Mouse (Mus musculus): Measurements from ENCODE around the gene Nxph4. TPM values are rescaled to one million over a fixed set of nuclear protein-coding genes. Genes with fewer than 3 reads are reported as not detected.

Gene Nxph4
- polyA plus RNA-seq, 2 experiments, result 7.2 to 17.5 TPM

DNA sequence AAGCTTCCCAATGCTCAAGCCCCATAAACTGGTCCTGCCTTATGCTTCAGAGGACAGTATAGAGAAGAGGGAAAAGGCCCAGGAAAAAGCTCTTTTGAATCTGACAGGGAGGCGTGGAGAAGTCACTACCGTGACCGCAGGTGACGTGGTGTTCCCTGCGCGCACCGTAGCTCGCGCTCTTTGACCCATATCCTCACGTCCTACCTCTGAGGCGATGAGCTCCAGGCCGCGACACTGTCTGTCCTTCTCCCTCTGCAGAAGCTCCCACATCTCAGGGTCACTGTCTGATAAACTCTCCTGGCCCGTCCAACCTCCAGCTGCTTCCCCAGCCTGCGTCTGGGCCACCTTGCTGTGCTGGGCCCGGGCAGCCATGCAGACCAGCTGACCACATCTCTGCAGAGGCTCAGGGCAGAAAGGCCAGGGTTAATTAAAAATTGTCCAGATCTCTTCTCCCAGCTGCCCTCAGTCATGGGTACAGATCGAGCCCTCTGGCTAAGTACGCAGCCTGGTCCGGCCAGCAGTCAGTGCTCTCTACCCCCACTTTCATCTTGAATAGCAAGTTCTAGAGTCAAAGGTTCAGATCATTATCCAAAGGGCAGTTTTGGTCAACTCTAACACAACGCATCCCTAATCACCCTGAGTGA lies 13.5 kb downstream of the Nxph4 start:
- peaks cover 25% of the 10 kb centered on the region for H3K27me3 ChIP-seq (ENCODE audit: control insufficient read depth, insufficient read depth, low read length)
- 85% methylated on average over 20 of the region's 20 CpGs for WGBS
- H3K36me3 ChIP-seq (ENCODE audit: control insufficient read depth, insufficient read depth, low read length), result peaks cover 26% of the 10 kb centered on the region
- H3K4me3 ChIP-seq (replicated peaks; ENCODE audit: low read length), result peak overlapping the region; percentile 49; the same call in 1 of the 2 replicates
- no peaks in the 10 kb centered on the region for H3K9me3 ChIP-seq (ENCODE audit: control insufficient read depth, low read length)
- H3K4me1 ChIP-seq (ENCODE audit: control insufficient read depth, insufficient read depth, low read length), result peaks cover 28% of the 10 kb centered on the region
- no peak overlapping the region for H3K27ac ChIP-seq (replicated peaks; ENCODE audit: low read depth, low read length)
- TF ChIP-seq POLR2A (IDR thresholded peaks at IDR 0.05; ENCODE audit: borderline replicate concordance, extremely low read depth, insufficient read depth, insufficient read length), result no peak
- DNase-seq (ENCODE audit: low spot score) (no peak), ATAC-seq (ENCODE audit: low FRiP score, low read depth) (no peak)
- H3K9ac ChIP-seq (ENCODE audit: low read depth, low read length, severe bottlenecking), result peak overlapping the region; percentile 49
- peak overlapping the region; percentile 81 for H3K4me2 ChIP-seq (replicated peaks; ENCODE audit: low read depth, low read length, severe bottlenecking)

DNA sequence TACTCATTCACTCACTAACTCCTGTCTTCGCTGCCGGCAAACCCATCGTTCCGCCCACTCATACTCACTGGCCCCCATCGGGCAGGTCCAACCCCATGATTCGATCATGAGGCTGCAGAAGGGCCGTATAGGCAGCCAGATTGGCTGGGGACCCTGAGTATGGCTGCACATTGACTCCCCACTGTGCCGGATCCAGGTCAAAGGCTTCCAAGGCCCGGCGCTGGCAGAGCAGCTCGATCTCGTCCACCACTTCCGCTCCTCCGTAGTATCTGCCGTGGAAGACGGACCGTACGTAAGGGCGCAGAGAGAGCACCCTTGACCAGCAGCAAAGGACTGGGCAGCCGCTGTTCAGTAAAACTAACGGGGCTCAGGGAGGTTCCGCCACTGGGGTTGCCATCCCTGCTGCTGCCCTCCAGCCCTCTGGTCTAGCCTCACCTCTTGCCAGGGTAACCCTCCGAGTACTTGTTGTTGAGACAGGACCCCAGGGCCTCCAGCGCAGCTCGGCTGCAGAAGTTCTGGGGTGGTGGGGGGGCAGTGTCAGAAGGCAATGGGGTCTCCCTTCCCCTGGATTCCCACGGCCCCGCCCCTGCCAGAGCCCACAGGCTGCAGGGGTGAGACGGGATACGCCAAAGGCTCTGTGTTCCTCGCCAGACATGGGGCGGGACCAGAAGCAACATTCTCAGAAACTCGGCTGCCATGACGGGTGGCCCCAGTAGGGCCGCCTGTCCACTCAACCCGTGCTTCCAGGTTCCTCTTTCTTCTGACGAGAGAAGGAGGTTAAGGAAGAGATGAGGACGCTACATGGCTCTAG lies 14.3 kb downstream of the Nxph4 start:
- Histone ChIP-seq H3K4me2 (replicated peaks; ENCODE audit: low read depth, low read length, severe bottlenecking) (no peak overlapping the region), H3K9ac (ENCODE audit: low read depth, low read length, severe bottlenecking) (no peak overlapping the region), H3K27me3 (ENCODE audit: control insufficient read depth, insufficient read depth, low read length) (peaks cover 25% of the 10 kb centered on the region), H3K4me1 (ENCODE audit: control insufficient read depth, insufficient read depth, low read length) (peaks cover 25% of the 10 kb centered on the region), H3K4me3 (replicated peaks; ENCODE audit: low read length) (no peak overlapping the region), H3K9me3 (ENCODE audit: control insufficient read depth, low read length) (no peaks in the 10 kb centered on the region), H3K36me3 (ENCODE audit: control insufficient read depth, insufficient read depth, low read length) (peaks cover 26% of the 10 kb centered on the region), H3K27ac (replicated peaks; ENCODE audit: low read depth, low read length) (no peak overlapping the region)
- DNase-seq (ENCODE audit: low spot score) (no peak), ATAC-seq (ENCODE audit: low FRiP score, low read depth) (no peak)
- 94% methylated on average over 36 of the region's 37 CpGs for whole genome bisulfite sequencing
- no peak for TF ChIP-seq POLR2A (IDR thresholded peaks at IDR 0.05; ENCODE audit: borderline replicate concordance, extremely low read depth, insufficient read depth, insufficient read length)

DNA sequence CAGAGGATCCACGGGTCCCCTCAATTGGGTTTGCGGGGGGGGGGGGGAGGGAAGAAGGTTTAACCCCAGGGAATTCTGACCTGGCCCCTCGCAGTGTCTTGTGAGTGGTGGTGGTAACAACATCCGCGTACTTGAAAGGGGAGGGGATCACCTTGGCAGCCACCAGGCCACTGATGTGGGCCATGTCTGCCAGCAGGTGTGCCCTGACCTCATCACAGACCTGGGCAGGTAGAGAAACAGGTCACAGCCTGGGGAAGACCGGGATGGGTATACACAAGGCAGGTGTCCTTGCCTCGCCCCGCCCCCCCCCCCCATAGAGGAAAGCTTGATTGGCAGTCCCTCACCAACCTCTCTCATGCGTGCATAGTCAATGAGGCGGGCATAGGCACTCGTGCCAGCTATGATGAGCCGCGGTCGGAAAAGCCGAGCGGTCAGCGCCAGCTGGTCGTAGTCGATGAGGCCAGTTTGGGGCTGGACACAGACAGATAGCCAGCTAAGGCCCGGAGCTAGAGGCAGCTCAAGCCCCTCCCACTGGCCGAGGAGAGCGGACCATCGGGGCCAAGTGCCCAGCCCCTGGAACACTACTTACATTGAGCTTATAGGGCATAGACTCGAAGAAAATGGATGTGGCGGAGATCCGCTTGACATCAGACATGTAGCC lies 15.2 kb downstream of the Nxph4 start:
- no peaks in the 10 kb centered on the region for H3K9me3 ChIP-seq (ENCODE audit: control insufficient read depth, low read length)
- H3K4me2 ChIP-seq (replicated peaks; ENCODE audit: low read depth, low read length, severe bottlenecking), result no peak overlapping the region
- no peak overlapping the region for H3K27ac ChIP-seq (replicated peaks; ENCODE audit: low read depth, low read length)
- DNase-seq (ENCODE audit: low spot score), result no peak
- peaks cover 26% of the 10 kb centered on the region for H3K36me3 ChIP-seq (ENCODE audit: control insufficient read depth, insufficient read depth, low read length)
- H3K27me3 ChIP-seq (ENCODE audit: control insufficient read depth, insufficient read depth, low read length), result peaks cover 25% of the 10 kb centered on the region
- H3K9ac ChIP-seq (ENCODE audit: low read depth, low read length, severe bottlenecking), result no peak overlapping the region
- WGBS, result 95% methylated on average over 21 of the region's 26 CpGs
- no peak overlapping the region for H3K4me3 ChIP-seq (replicated peaks; ENCODE audit: low read length)
- no peak for TF ChIP-seq POLR2A (IDR thresholded peaks at IDR 0.05; ENCODE audit: borderline replicate concordance, extremely low read depth, insufficient read depth, insufficient read length)
- ATAC-seq (ENCODE audit: low FRiP score, low read depth), result no peak
- H3K4me1 ChIP-seq (ENCODE audit: control insufficient read depth, insufficient read depth, low read length), result peaks cover 21% of the 10 kb centered on the region

GRCm38 (mm10) chr10:127517941-127518340 lies 16.4 kb downstream of the Nxph4 start:
- ATAC-seq (ENCODE audit: low FRiP score, low read depth) (no peak), DNase-seq (ENCODE audit: low spot score) (no peak)
- WGBS, result 95% methylated on average over 22 of the region's 22 CpGs
- Histone ChIP-seq H3K36me3 (ENCODE audit: control insufficient read depth, insufficient read depth, low read length) (peaks cover 26% of the 10 kb centered on the region), H3K9ac (ENCODE audit: low read depth, low read length, severe bottlenecking) (no peak overlapping the region), H3K27me3 (ENCODE audit: control insufficient read depth, insufficient read depth, low read length) (peaks cover 31% of the 10 kb centered on the region), H3K27ac (replicated peaks; ENCODE audit: low read depth, low read length) (no peak overlapping the region), H3K4me3 (replicated peaks; ENCODE audit: low read length) (no peak overlapping the region), H3K4me1 (ENCODE audit: control insufficient read depth, insufficient read depth, low read length) (peaks cover 30% of the 10 kb centered on the region), H3K4me2 (replicated peaks; ENCODE audit: low read depth, low read length, severe bottlenecking) (no peak overlapping the region), H3K9me3 (ENCODE audit: control insufficient read depth, low read length) (no peaks in the 10 kb centered on the region)
- TF ChIP-seq POLR2A (IDR thresholded peaks at IDR 0.05; ENCODE audit: borderline replicate concordance, extremely low read depth, insufficient read depth, insufficient read length), result no peak

DNA sequence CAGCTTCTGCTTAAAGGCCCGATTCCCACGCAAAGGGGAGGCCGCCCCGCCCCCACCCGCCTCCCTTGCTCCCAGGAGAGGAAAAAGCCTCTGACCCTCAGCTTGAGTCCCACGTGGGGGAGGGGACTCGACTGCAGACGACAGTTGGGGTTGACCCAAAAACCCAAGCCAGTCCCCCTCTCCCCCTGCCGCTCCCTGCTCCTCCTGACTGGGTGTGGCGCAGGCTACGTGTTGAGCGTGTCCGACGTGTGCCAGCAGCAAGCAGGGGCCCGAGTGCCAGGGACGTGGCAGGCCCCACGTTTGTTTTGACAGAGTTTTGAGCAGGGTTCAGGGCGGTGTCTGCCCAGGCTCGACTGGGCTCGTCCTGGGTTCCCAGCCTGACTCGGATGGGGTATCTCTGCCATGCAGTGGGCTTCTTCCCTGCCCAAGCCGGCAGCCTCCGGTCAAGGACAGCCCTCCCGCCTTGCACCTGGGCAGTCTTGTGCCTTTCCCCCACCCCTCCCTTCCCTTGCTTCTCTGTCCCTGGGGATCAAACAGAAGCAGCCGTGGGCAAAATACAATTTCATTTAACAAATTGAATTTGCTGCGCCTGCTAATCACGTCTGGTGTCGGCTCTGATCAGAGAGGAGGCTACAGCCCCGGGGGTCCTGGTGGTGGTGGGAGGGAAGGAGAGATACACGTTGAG lies 17.6 kb downstream of the Nxph4 start:
- Histone ChIP-seq H3K36me3 (ENCODE audit: control insufficient read depth, insufficient read depth, low read length) (peaks cover 26% of the 10 kb centered on the region), H3K9ac (ENCODE audit: low read depth, low read length, severe bottlenecking) (peak overlapping the region; percentile 46), H3K4me1 (ENCODE audit: control insufficient read depth, insufficient read depth, low read length) (peaks cover 41% of the 10 kb centered on the region), H3K4me3 (replicated peaks; ENCODE audit: low read length) (0 out of 2 replicates have a peak overlapping the region, but pooled peaks have one; percentile 7), H3K9me3 (ENCODE audit: control insufficient read depth, low read length) (no peaks in the 10 kb centered on the region), H3K27me3 (ENCODE audit: control insufficient read depth, insufficient read depth, low read length) (peaks cover 41% of the 10 kb centered on the region), H3K4me2 (replicated peaks; ENCODE audit: low read depth, low read length, severe bottlenecking) (peak overlapping the region; percentile 41), H3K27ac (replicated peaks; ENCODE audit: low read depth, low read length) (no peak overlapping the region)
- 12% methylated on average over 30 of the region's 30 CpGs for WGBS
- TF ChIP-seq POLR2A (IDR thresholded peaks at IDR 0.05; ENCODE audit: borderline replicate concordance, extremely low read depth, insufficient read depth, insufficient read length), result no peak
- ATAC-seq (ENCODE audit: low FRiP score, low read depth) (peak; percentile 23; the same call in 1 of the 2 replicates), DNase-seq (ENCODE audit: low spot score) (peak; percentile 58)
